Mouse (Mus musculus) frontal cortex, adult 2 months (tissue): ENCODE data around the gene Ccdc183. TPM values are rescaled to one million over a fixed set of nuclear protein-coding genes. Genes with fewer than 3 reads are reported as not detected.

Experiments used
- polyA plus RNA-seq: library from polyadenylated mRNA; depleted of rRNA; stranded (reverse); fragments of >200 nt; gene quantifications from 2 replicates; pipeline ENCODE4 v1.2.3, GENCODE M21; 2012; rRNA removed

Ccdc183 gene
- polyA plus RNA-seq, 1 experiment: 0.06 TPM

Other genes starting within 250 kb of the Ccdc183 start
- gene Sapcd2, start 245.4 kb downstream of the Ccdc183 start, polyA plus RNA-seq: 3.9 and 5.3 TPM in 2 replicates
- gene Entpd2, start 221.8 kb downstream of the Ccdc183 start, polyA plus RNA-seq: 14.1 and 19.3 TPM in 2 replicates
- 383 and 426 TPM in 2 replicates for gene Npdc1, start 218.3 kb downstream of the Ccdc183 start, polyA plus RNA-seq
- 0.40 and 0.67 TPM in 2 replicates for gene Fut7, start 194.4 kb downstream of the Ccdc183 start, polyA plus RNA-seq
- 107 TPM in 2 replicates for gene Abca2, start 189.0 kb downstream of the Ccdc183 start, polyA plus RNA-seq
- gene Clic3, start 160.8 kb downstream of the Ccdc183 start, polyA plus RNA-seq: 0.42 and 1.4 TPM in 2 replicates
- gene Paxx, start 156.6 kb downstream of the Ccdc183 start, polyA plus RNA-seq: 110 and 114 TPM in 2 replicates
- 2,136 and 2,926 TPM in 2 replicates for gene Ptgds, start 147.6 kb downstream of the Ccdc183 start, polyA plus RNA-seq
- gene Lcn12, start 123.8 kb downstream of the Ccdc183 start, polyA plus RNA-seq: not detected in 2 replicates
- 64.7 and 72.3 TPM in 2 replicates for gene Fbxw5, start 116.9 kb downstream of the Ccdc183 start, polyA plus RNA-seq
- 2.5 and 2.8 TPM in 2 replicates for gene C8g, start 116.0 kb downstream of the Ccdc183 start, polyA plus RNA-seq
- gene Traf2, start 70.7 kb downstream of the Ccdc183 start, polyA plus RNA-seq: 8.1 and 9.1 TPM in 2 replicates
- gene Edf1, start 59.8 kb downstream of the Ccdc183 start, polyA plus RNA-seq: 287 and 289 TPM in 2 replicates
- 2.1 and 2.5 TPM in 2 replicates for gene Mamdc4, start 42.8 kb downstream of the Ccdc183 start, polyA plus RNA-seq
- 134 and 161 TPM in 2 replicates for gene Phpt1, start 42.5 kb downstream of the Ccdc183 start, polyA plus RNA-seq
- 114 and 122 TPM in 2 replicates for gene Ajm1, start 35.9 kb downstream of the Ccdc183 start, polyA plus RNA-seq
- 130 and 148 TPM in 2 replicates for gene Rabl6, start 9.2 kb downstream of the Ccdc183 start, polyA plus RNA-seq
- gene Tmem141, start 4.3 kb upstream of the Ccdc183 start, polyA plus RNA-seq: 66.7 and 72.2 TPM in 2 replicates
- gene Fcna, start 10.4 kb upstream of the Ccdc183 start, polyA plus RNA-seq: 0.17 and 0.28 TPM in 2 replicates
- not detected in 2 replicates for gene Lcn8, start 35.4 kb upstream of the Ccdc183 start, polyA plus RNA-seq
- gene Lcn5, start 40.3 kb upstream of the Ccdc183 start, polyA plus RNA-seq: not detected in 2 replicates
- gene Lcn6, start 59.1 kb upstream of the Ccdc183 start, polyA plus RNA-seq: not detected in 2 replicates
- not detected in 2 replicates for gene Lcn10, start 65.0 kb upstream of the Ccdc183 start, polyA plus RNA-seq
- not detected in 2 replicates for gene Obp2a, start 82.4 kb upstream of the Ccdc183 start, polyA plus RNA-seq
- gene Bmyc, start 89.1 kb upstream of the Ccdc183 start, polyA plus RNA-seq: 107 and 127 TPM in 2 replicates
- gene Obp2b, start 119.3 kb upstream of the Ccdc183 start, polyA plus RNA-seq: not detected in 2 replicates
- not detected in 2 replicates for gene Lcn3, start 147.9 kb upstream of the Ccdc183 start, polyA plus RNA-seq
- not detected in 2 replicates for gene Lcn11, start 159.3 kb upstream of the Ccdc183 start, polyA plus RNA-seq
- gene Gm13539, start 164.6 kb upstream of the Ccdc183 start, polyA plus RNA-seq: not detected in 2 replicates
- not detected in 2 replicates for gene Glt6d1, start 198.2 kb upstream of the Ccdc183 start, polyA plus RNA-seq
- not detected in 2 replicates for gene Lcn9, start 205.5 kb upstream of the Ccdc183 start, polyA plus RNA-seq
- gene Sohlh1, start 229.6 kb upstream of the Ccdc183 start, polyA plus RNA-seq: not detected in 2 replicates
- 183 and 221 TPM in 2 replicates for gene Kcnt1, start 246.1 kb upstream of the Ccdc183 start, polyA plus RNA-seq